Mouse (Mus musculus) olfactory bulb, adult 2 months (tissue): ENCODE results near the gene Rhox3c.
"Not testable (repeated sequence)": the region's sequence is repeated elsewhere in the genome, so short reads cannot be mapped to it uniquely, and the experiment has no call there.

Source experiments
- CTCF ChIP-seq: fragments of 200-500 bp; IDR thresholded peaks from 2 replicates; pipeline ENCODE4 v1.5.1; 2012; ENCODE audit warnings: low read depth, mild to moderate bottlenecking, low read length, moderate library complexity; ENCODE audit not compliant: insufficient read depth
- POLR2A ChIP-seq: fragments of 200-500 bp; IDR thresholded peaks from 2 replicates; pipeline ENCODE4 v1.6.1; 2012; ENCODE audit warnings: mild to moderate bottlenecking, low read depth, low read length, moderate library complexity; ENCODE audit not compliant: insufficient read depth

DNA sequence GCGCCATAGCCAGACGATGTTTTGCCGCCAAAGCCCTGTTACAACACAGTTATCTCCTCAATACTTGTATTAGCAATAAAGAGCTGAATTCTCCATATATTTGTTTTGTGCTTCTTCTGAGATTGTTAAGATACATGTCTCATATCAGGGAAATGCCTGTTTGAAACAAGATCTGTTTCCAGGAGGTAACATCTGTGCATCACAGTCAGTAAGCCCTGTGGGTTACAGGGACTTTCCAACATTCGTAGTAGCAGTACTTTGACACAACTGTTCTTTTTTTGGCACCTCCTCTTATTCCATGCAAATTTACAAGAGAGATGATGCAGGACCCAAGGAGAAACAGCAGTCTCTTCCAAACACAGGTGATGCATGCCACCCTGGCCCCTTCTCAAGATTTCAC lies at the start of gene Rhox3c:
- not testable (repeated sequence) for TF ChIP-seq CTCF, POLR2A
